Mouse (Mus musculus): ENCODE data around the gene Pou3f1.

Pou3f1 gene

GRCm38 (mm10) chr4:124709961-124710446 lies 53.4 kb downstream of the Pou3f1 start:
- DNase-seq (ENCODE audit: low spot score in 2 of 2): no peak

All from frontal cortex, postnatal 14 days (tissue).